Mouse (Mus musculus) bone marrow macrophage, adult 2 months (primary cell): ENCODE measurements around the gene Otp.

Source experiments
- CTCF ChIP-seq: IDR thresholded peaks from 2 replicates; pipeline ENCODE4 v1.5.1; 2012; ENCODE audit warnings: low read depth, mild to moderate bottlenecking, low read length, moderate library complexity
- POLR2A ChIP-seq: IDR thresholded peaks from 2 replicates; pipeline ENCODE4 v1.6.1; 2012; ENCODE audit warnings: mild to moderate bottlenecking, low read depth, low read length, borderline replicate concordance

- TF ChIP-seq POLR2A (no peak), CTCF (no peak)
Measured at GRCm38 (mm10) chr13:94883966-94884960, 8.9 kb downstream of the Otp start.
